Mouse (Mus musculus) myocyte (in vitro differentiated cells): ENCODE measurements at regions not wholly inside any gene's neighbourhood (a gene's known extent, or its start where the extent isn't known, plus 50 kb on each side); places are given as distances from the start of the nearest gene placed in this dataset.

Experiments
- H3K27me3 ChIP-seq: one replicate; pipeline ENCODE4 v1.6.1; 2011; ENCODE audit not compliant: control insufficient read depth, insufficient read depth, insufficient read length
- H3K36me3 ChIP-seq: one replicate; pipeline ENCODE4 v1.6.1; 2011; ENCODE audit not compliant: control insufficient read depth, insufficient read depth
- H3K4me2 ChIP-seq: one replicate; pipeline ENCODE4 v1.6.1; 2011; ENCODE audit warnings: low read depth, control low read depth
- H3K4me3 ChIP-seq: one replicate; pipeline ENCODE4 v1.5.1; 2011; ENCODE audit warnings: mild to moderate bottlenecking, control low read depth, moderate library complexity
- H3K79me2 ChIP-seq: one replicate; pipeline ENCODE4 v1.6.1; 2011; ENCODE audit not compliant: control insufficient read depth, insufficient read depth
- H3ac ChIP-seq: one replicate; pipeline ENCODE4 v1.6.1; 2011; ENCODE audit not compliant: control insufficient read depth, insufficient read length
- CEBPB ChIP-seq: IDR thresholded peaks from 2 replicates; pipeline ENCODE4 v1.6.1; 2011; ENCODE audit warnings: mild to moderate bottlenecking, moderate library complexity; ENCODE audit not compliant: poor library complexity, insufficient read depth, severe bottlenecking
- E2F4 ChIP-seq: IDR thresholded peaks from one replicate; pipeline ENCODE4 v1.6.1; 2011; ENCODE audit warnings: mild to moderate bottlenecking, control low read depth, moderate library complexity; ENCODE audit not compliant: insufficient read depth
- MAX ChIP-seq: IDR thresholded peaks from one replicate; pipeline ENCODE4 v1.6.1; 2011; ENCODE audit warnings: low read depth, mild to moderate bottlenecking, control low read depth
- MYOD1 ChIP-seq, 3 experiments: IDR thresholded peaks; one replicate each; pipeline ENCODE4 v1.6.1; 2011; ENCODE audit warnings: control low read depth in 2 of 3, low read depth in 2 of 3, mild to moderate bottlenecking in 2 of 3, moderate library complexity in 1 of 3; ENCODE audit not compliant: insufficient read length in 2 of 3, control insufficient read depth in 1 of 3
- MYOG ChIP-seq, 3 experiments: IDR thresholded peaks; one replicate each; pipeline ENCODE4 v1.6.1; 2011; ENCODE audit warnings: control low read depth in 2 of 3, low read depth in 2 of 3, mild to moderate bottlenecking in 2 of 3; ENCODE audit not compliant: insufficient read length in 2 of 3, control insufficient read depth in 1 of 3, insufficient read depth in 1 of 3
- POLR2A ChIP-seq: IDR thresholded peaks from one replicate; pipeline ENCODE4 v1.6.1; 2011; ENCODE audit warnings: low read depth, mild to moderate bottlenecking, control low read depth, moderate library complexity; ENCODE audit not compliant: insufficient read length
- POLR2AphosphoS2 ChIP-seq: IDR thresholded peaks from one replicate; pipeline ENCODE4 v1.6.1; 2011; ENCODE audit warnings: low read depth, control low read depth; ENCODE audit not compliant: insufficient read length
- REST ChIP-seq: IDR thresholded peaks from one replicate; pipeline ENCODE4 v1.6.1; 2011; ENCODE audit warnings: mild to moderate bottlenecking, control low read depth, moderate library complexity; ENCODE audit not compliant: insufficient read depth, insufficient read length
- SRF ChIP-seq: IDR thresholded peaks from one replicate; pipeline ENCODE4 v1.6.1; 2011; ENCODE audit warnings: low read depth; ENCODE audit not compliant: control insufficient read depth, insufficient read length
- TCF12 ChIP-seq: IDR thresholded peaks from one replicate; pipeline ENCODE4 v1.6.1; 2011; ENCODE audit warnings: mild to moderate bottlenecking, control low read depth; ENCODE audit not compliant: poor library complexity, insufficient read depth, severe bottlenecking
- TCF3 ChIP-seq: IDR thresholded peaks from one replicate; pipeline ENCODE4 v1.6.1; 2011; ENCODE audit warnings: low read depth, control low read depth; ENCODE audit not compliant: insufficient read length
- USF1 ChIP-seq: IDR thresholded peaks from one replicate; pipeline ENCODE4 v1.6.1; 2011; ENCODE audit warnings: low read depth, mild to moderate bottlenecking, control low read depth, moderate library complexity

DNA sequence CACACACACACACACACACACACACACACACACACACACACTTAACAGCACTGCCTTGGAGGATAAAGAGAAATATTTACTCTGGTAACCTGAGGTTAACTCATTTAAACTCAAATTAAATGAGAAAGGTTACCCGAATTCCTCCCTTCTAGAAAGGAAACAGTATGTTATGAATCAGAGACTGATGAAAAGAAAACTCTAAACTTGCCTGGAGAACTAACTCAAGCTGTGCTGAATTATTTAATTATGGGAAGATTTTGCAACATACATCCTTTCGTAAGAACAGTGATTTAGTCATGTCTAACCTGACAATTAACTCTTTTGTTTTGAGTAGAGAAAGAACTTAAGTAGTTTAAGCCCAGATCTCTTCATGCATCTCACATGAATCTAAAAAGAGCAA, 289.4 kb downstream of the Epha7 start:
- Histone ChIP-seq H3ac (no peak overlapping the region), H3K27me3 (no peaks in the 10 kb centered on the region), H3K36me3 (no peaks in the 10 kb centered on the region), H3K4me3 (no peak overlapping the region), H3K79me2 (no peaks in the 10 kb centered on the region), H3K4me2 (no peak overlapping the region)
- TF ChIP-seq CEBPB (no peak), POLR2AphosphoS2 (no peak), TCF12 (no peak), POLR2A (no peak), MAX (no peak), TCF3 (no peak), REST (no peak), SRF (no peak), MYOG (IDR thresholded peaks at IDR 0.05; ENCODE audit: control insufficient read depth in 1 of 3, insufficient read depth in 1 of 3, insufficient read length in 2 of 3, low read depth in 2 of 3) (no peak), USF1 (no peak), E2F4 (no peak), MYOD1 (IDR thresholded peaks at IDR 0.05; ENCODE audit: control insufficient read depth in 1 of 3, insufficient read length in 2 of 3, low read depth in 2 of 3) (no peak)

DNA sequence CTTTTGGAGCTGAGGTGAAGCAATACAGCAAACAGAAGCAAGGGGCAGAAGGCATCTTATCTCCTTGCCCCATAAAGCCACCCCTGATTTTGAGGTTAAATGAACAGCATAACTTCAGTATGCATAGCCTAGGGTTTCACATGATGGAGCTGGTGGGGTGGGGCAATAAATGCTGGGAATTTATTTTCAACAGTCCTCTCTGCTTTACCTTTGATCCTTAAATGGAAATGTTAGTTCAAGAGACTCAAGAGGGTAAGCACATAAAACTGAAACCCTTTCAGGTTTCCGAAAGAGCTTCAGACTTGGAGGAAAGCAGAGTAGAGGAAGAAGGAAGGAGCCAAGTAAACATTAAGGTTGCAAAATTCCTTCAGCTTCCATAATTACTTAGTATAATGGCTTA, 290.5 kb downstream of the Epha7 start:
- Histone ChIP-seq H3K4me3 (no peak overlapping the region), H3K79me2 (no peaks in the 10 kb centered on the region), H3ac (no peak overlapping the region), H3K36me3 (no peaks in the 10 kb centered on the region), H3K4me2 (no peak overlapping the region), H3K27me3 (no peaks in the 10 kb centered on the region)
- TF ChIP-seq MAX (no peak), CEBPB (no peak), TCF3 (no peak), POLR2A (no peak), USF1 (no peak), E2F4 (no peak), MYOD1 (IDR thresholded peaks at IDR 0.05; ENCODE audit: control insufficient read depth in 1 of 3, insufficient read length in 2 of 3, low read depth in 2 of 3) (no peak), POLR2AphosphoS2 (no peak), REST (no peak), MYOG (IDR thresholded peaks at IDR 0.05; ENCODE audit: control insufficient read depth in 1 of 3, insufficient read depth in 1 of 3, insufficient read length in 2 of 3, low read depth in 2 of 3) (no peak), SRF (no peak), TCF12 (no peak)

DNA sequence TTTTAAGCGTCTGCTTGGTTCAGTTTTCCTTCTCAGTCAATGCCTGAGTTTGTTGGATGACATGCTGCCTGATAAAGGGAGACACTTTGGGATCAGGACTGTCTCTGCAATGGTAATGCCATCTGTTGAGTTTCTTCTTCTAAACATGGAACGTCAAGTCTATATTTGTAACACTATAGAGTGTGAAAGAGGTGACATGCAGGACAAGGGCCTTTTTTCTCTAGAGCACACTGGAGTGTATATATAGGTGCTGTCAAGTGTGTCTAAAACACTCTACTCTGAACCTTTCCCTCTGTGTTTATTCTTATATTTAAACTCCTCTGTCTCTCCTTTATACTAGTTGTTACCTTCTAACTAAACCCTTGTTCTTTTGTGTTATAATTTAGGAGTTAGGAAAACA, 299.6 kb downstream of the Epha7 start:
- no peaks in the 10 kb centered on the region for H3K27me3 ChIP-seq
- no peaks in the 10 kb centered on the region for H3K79me2 ChIP-seq
- H3ac ChIP-seq = no peak overlapping the region
- TF ChIP-seq TCF12 (no peak), MAX (no peak), MYOD1 (IDR thresholded peaks at IDR 0.05; ENCODE audit: control insufficient read depth in 1 of 3, insufficient read length in 2 of 3, low read depth in 2 of 3) (no peak), USF1 (no peak), TCF3 (no peak), POLR2A (no peak), MYOG (IDR thresholded peaks at IDR 0.05; ENCODE audit: control insufficient read depth in 1 of 3, insufficient read depth in 1 of 3, insufficient read length in 2 of 3, low read depth in 2 of 3) (no peak), E2F4 (no peak), CEBPB (no peak), SRF (no peak), POLR2AphosphoS2 (no peak), REST (no peak)
- H3K4me3 ChIP-seq = no peak overlapping the region
- H3K4me2 ChIP-seq = no peak overlapping the region
- H3K36me3 ChIP-seq = no peaks in the 10 kb centered on the region

DNA sequence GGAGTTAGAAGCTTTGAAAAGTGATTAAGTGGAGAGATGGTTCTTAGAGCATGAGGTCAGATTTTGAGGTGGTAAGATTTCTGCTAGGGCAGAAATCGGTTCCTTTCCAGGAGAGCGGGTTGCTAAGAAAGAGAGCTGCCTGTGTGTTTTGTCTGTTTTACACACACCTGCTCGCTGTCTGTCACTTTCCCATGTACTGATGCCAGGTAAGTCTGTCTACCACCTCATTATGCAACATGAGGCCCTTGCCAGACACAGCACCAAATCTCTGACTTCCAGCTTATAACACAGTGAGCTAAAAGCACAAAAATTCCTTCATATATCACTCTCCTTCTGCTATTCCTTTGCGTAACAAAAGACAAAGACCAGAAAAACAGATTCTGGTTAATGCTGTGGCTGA, 304.1 kb downstream of the Epha7 start:
- Histone ChIP-seq H3K79me2 (no peaks in the 10 kb centered on the region), H3K4me3 (no peak overlapping the region), H3K36me3 (no peaks in the 10 kb centered on the region), H3K27me3 (no peaks in the 10 kb centered on the region), H3ac (no peak overlapping the region), H3K4me2 (no peak overlapping the region)
- no peak for TF ChIP-seq TCF3
- no peak for TF ChIP-seq TCF12
- TF ChIP-seq MAX = no peak
- no peak for TF ChIP-seq MYOD1 (IDR thresholded peaks at IDR 0.05; ENCODE audit: control insufficient read depth in 1 of 3, insufficient read length in 2 of 3, low read depth in 2 of 3)
- no peak for TF ChIP-seq SRF
- TF ChIP-seq POLR2AphosphoS2 = no peak
- TF ChIP-seq MYOG (IDR thresholded peaks at IDR 0.05; ENCODE audit: control insufficient read depth in 1 of 3, insufficient read depth in 1 of 3, insufficient read length in 2 of 3, low read depth in 2 of 3) = no peak
- no peak for TF ChIP-seq CEBPB
- TF ChIP-seq POLR2A = no peak
- TF ChIP-seq USF1 = no peak
